Mouse (Mus musculus) natural killer cell, adult 2 months (primary cell): ENCODE results near the gene Kdm5b.
"Not testable (repeated sequence)": the region's sequence is repeated elsewhere in the genome, so short reads cannot be mapped to it uniquely, and the experiment has no call there.

Experiments used
- DNase-seq, 2 experiments: peaks; one replicate each; pipeline ENCODE4 v3.0.0; 2022; ENCODE audit warnings: low spot score in 2 of 2

The Kdm5b gene

DNA sequence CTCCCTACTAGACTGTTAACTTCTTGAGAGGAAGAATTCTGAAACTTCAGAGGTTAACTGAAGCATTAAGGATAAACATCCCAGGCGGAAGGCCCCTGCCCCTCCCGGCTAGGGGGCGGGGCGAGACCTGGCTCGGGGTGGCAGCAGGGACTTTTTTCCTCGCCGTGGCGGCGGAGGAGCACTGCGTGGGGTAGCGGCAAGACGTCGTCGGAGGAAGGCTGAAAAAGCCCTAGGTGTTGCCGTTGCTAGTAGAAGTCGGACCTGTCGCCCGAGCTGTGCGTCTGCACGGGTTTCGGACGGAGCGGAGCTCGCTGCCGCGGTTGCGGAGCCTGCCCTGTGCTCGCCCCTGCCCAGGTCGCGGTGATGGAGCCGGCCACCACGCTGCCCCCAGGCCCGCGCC, at the start of gene Kdm5b:
TSS of gene Kdm5b (plus strand) at position 196 of the 400 bp plus-strand sequence.
- DNase-seq = peak; percentile 82 to 84

DNA sequence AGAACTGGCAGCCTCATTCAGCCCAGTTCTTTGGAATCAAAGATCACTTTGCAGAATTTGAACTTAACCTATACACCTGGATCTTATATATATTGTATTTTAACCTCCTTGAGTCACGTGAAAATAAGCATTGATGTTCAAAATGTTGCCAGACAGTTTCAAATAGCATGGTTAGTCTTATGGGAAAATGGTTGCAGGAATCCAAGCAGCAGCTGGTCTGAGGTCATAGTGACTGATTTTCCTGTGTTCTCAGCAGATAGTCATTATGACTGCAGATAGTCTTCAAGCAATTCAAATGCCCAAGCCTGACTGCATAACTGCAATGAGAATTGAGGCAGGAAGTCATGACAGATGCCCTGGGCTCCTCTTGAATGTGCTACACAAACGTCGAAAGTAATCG, 47.8 kb upstream of the Kdm5b start:
- no peak for DNase-seq

DNA sequence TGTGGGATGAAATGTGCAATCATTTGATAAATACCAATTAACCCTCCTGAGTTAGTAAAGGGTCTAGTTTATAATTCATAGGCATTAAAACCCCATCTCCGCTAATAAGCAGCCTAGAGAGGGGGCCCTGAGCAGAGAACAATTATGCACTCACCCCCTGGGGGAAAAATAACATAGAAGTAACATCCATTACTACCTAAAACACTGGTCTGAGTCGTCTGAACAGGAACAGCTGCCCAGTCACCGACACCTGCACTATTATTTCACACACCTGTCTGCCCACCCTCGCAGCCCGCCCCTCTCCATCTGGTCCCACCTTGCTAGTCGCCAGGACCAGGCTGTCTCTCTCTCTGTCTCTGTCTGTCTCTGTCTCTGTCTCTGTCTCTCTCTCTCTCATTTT, 47.4 kb upstream of the Kdm5b start:
- DNase-seq = no peak

DNA sequence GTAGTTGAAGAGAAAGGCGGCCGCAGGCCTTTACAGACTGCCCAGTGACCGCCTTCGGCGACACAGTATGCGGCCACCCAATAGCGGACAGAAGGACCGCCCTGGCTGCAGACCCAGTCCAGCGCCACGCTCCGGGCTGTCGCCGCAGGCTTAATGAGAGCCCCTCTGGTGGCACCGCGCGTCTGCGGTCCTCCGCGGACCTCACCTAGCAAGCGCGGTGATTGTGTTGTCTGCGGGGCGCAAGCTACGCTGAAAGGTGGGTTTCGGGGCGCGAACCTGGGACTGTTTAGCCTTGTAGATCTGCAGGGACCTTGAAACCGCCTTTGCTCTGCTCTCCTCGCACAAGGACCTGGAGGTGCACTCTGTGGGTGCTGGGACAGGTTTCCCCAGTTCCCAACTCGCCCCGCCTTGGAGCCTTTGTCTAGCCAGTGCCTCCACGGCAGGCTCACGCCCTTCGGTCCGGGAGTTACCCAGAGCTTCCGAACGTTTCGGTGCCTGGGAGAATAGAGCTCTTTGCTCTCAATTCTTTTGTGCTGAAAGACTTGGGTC, 46.6 kb upstream of the Kdm5b start:
- peak in 1 of 2 experiments; percentile 7 for DNase-seq

DNA sequence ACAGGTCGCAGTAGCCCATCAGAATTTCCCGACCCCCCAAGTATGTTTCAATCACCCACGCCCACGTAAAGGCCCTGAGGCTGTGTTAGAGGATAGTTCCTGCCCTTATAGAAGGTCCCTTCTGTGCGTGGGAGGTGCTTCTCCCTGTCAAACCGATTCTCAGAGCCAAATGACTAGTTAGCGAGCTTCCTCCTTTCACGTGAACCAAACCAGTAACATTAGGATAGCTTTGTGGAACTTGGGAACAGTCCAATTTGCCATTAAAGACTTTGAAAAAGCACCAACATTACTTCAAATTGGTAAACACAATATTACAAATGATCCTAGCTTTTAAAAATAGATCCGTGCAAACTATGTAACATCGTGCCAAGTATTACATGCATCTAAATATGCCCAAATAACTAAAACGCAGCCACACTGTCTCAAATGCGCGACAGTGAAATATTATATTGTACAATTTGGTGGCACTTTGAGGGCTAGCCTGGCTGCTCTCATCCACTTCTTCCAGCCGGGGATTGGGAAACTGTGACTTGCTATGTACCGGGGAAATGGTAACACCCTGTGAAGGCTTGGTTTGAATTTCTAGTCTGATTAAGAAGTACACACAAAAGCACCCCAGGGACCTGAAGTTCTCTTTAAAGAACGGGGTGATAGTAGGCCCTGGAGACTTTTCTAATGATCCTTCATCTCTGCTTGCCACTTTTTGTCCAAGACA, 45.9 kb upstream of the Kdm5b start:
- no peak for DNase-seq

DNA sequence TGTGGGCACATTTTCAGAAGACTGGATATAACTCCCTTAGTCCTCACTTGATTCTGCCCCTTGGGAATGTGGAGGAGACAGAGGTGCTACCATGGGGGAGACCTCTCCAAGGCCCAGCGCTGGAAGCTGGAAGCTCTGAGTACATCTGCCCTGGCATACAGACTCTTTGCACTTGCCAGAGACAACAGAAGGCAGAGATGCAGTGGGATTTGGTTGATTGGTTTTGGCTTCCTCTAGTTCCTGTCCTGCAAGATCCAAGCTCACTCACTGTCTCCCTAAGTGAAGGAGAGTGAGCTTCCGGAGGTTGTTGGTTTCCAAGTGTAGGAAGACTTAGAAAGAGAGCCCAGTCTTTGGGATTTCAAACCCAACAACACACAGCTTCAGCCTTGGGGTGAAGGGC, 44.1 kb upstream of the Kdm5b start:
- no peak for DNase-seq

DNA sequence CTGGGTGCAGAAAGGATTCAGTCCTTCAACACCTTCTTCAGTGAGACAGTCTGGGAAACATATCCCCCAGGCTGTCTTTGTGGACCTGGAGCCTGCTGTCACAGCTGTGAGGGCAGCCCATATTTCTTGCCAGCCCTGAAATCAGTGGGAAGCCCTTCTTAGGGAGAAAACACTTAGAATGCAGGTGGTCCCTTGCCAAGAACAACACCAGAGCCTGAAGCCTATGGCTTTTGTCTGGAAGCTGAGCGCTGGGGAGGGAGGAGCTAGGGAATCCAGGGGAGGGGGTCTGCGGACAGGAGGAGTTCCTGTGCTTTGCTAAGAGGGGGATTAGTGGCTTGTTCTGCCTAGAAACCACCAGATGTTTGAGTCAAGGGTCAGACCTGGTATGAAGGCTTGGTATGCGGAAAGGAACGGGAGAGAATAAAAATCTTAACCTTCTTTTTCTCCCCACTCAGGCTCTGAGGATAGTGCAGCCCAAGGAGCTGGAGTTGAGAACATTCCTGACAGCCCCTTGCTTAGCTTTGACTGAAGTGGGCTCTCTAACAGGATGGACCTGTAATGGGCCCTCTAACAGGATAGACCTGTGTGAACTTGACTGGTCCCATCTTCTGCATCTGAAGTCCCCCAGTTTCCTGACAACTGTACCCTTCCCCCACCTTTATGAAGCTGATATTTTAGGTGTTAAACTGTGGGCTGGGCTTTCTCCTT, 43.3 kb upstream of the Kdm5b start:
- DNase-seq = no peak

DNA sequence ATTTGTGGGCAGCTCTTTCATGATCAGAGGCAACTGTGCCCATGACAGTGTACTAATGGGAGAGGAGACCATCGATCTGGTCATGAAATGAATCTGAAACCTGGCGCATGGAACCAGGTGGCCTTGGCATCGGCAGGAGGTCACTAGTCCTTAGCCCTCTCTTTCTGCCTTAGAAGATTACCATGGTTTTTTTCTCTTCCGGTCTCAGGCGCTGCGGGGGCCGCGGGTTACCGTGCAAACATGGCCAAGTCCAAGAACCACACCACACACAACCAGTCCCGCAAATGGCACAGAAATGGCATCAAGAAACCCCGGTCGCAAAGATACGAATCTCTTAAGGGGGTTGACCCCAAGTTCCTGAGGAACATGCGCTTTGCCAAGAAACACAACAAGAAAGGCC, 42.1 kb upstream of the Kdm5b start:
- not testable (repeated sequence) for DNase-seq

DNA sequence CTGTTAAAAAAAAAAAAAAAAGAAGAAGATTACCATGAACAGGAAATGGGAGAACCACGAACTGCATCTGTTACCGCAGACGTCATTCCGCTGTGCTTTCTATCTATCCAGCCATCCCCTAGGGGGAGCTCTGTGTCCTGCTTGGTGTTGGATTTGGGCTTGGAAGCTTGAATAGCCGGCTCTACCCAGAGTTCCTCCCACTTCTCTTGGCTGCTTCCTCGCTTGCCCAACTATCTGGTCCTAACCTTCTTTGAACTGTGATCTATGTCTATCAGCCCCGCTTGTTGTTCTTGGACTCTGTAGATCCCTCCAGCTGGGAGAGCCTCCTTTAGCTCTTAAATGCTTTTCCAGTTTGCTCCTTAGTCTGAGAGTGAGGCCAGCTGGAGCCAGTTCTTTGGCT, 41.3 kb upstream of the Kdm5b start:
- DNase-seq = peak; percentile 41 to 67

DNA sequence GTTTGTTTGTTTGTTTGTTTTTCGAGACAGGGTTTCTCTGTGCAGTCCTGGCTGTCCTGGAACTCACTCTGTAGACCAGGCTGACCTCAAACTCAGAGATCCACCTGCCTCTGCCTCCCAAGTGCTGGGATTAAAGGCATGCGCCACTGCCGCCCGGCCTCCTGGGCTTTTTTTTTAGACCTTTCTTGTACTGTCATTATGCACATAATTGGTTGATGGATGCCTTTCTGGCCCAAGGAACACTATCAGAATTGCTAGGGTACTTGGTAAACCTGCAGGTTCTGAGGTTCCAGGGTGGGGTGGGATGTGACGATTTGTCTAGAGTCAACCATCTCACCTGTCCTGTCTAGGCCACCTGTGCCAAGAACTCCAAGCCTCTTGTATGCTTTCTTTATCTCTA, 40.8 kb upstream of the Kdm5b start:
- not testable (repeated sequence) for DNase-seq

DNA sequence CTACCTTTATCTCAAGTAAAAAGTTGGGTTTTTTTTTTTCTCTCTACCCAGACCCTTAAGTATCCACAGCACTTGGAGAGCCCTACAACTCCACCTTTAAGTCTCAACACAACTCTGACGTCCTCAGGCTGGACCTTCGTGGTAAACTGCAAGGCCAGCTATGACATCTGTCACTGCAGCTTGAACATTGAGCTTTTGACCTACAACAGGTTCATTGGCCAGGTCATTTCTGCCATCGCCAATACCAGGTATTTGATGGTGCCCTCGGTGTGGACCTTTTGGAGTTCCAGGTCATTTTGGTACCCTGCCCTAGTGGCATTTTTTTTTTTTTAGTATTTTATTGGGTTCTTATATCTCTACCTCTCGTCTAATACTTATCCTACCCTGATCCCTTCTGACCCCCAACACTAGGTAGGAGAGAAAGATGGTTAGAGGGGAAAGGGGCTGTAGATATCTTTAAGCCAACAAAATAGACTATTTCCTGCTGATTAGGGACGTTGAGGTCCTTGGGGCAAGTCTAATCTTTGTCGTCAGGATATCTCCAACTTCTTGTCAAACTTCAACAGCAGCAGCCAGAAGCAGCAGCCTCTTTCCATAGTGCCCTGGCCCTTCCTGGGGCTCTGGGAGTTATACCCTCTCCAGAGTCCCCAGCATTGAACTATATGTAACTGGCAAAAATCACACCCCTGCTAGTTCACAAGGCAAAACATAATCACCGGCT, 39.8 kb upstream of the Kdm5b start:
- DNase-seq = no peak

DNA sequence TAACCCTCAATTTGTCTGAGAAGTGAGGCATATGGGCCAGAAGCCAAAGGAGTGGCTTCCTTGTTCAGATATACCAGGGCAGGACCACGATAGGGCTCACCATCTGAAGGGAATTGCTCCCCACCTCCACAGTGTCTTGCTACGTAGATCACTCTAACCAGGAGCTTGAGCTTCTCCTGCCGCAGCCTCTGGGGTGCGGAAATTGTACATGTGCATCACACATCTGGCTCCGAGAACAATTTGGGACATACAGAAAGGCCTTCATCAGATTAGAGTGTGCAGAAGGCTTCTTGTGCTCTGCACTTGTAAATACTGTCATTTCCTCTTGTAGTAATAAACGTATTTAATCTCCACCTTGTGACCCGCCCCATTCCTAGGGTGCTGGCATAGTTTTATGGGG, 38.8 kb upstream of the Kdm5b start:
- no peak for DNase-seq

DNA sequence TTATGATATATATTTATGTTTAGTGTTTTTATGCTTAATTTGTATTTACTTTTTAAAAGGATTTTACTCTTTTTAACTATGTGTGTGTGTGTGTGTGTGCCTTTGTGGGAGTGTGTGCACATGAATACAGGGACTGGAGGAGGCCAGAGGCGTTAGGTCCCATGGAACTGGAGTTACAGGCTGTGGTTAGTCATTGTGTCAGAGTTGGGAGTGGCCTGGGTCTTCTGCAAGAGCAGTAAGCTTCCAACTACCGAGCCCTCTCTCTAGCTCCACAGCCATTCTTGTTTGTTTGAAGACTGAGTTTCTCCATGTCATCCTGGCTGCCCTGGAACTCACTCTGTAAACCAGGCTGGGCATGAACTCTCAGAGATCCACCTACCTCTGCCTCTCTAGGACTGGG, 37.6 kb upstream of the Kdm5b start:
- DNase-seq = no peak

DNA sequence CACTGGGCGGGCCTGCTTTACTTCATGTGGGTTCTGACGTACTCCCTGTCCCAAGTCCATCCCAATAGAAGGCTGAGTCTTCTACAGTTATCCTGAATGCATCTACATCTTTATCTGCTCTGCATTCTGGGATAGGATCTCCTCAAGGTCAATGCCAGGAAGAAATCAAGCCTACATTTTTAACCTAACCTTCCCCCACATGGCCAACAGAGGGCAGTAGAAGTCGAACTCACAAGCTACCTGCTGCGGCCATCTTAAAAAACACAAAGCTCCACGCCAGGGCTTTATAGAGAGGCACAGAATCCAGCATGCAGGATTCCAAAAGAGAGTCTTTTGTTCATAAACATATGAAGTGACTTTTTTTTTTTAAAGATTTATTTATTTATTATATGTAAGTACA, 35.5 kb upstream of the Kdm5b start:
- DNase-seq = peak; percentile 28 to 38

DNA sequence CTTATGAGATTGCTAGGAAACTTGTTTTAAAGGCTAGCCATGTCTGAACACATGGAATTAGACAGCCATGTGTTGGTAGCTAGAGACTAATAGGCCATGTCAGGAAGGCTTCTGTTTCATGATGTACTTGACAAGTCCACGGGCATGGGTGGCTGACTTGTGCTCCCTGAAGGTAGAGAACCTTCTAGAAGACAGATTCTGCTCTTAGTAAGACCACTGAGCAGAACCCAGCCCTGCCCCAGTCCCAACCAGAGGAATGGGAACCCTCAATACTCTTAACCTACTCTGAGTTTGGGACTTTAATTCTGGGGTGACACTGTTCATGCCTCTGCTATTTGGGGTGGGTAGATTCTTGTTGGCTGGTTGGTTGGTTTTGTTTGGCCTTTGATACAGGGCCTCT, 35.0 kb upstream of the Kdm5b start:
- DNase-seq = no peak

DNA sequence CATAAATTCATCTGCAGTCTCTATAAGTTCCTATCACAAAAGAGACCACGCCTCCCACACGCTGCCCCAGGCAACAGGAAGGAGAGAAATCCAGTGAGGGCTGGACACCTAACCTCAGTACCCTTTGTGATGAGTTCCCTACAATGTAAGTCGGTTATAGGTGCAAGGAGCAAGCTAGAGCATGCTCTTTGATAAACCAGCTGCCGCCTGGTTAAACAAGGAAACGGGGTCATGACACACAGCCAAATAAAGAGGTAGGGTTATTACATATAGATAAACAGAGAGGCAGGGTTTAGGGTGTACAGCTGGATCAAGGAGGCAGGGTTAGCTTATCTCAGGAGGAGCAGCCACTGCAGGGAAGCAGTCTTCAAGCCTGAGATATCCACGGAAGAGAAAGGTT, 33.2 kb upstream of the Kdm5b start:
- DNase-seq = no peak

DNA sequence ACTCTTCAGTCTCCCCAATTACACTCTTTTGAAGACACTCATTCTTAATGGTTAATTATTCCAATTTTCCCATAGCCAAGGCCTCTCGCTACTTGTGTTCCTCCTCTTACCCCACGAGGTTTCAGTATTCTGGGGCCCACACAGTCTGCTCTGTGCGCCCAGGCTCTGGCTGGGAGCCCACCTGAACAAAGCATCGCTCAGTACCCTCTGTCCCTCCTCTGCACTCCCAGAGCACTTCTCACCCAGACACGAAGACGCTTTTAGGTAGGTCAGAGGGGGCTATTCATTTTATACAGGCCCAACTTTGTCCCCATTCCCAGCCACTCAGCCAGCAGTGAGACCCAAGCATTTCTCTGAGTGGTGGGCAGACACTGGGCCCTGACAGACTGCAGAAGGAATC, 29.4 kb upstream of the Kdm5b start:
- DNase-seq = no peak

DNA sequence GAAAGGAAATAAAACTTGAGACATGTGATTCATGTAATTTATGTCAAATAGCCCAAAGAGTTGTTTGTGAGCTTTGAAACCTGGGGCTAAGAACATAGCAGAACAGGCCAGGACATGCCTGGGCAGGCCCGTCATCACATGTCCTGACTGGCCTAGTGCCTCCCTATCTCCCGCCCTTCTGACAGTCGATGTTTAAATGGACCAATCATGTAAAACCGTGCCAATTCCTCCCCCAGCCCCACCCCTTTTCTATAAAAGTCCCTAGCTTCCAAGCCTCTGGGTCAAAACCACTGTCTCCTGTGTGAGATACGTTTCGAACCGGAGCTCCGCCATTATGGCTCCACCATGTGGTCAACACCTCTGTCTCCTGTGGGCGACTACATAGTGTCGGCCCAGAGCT, 26.3 kb upstream of the Kdm5b start:
- DNase-seq = not testable (repeated sequence)

DNA sequence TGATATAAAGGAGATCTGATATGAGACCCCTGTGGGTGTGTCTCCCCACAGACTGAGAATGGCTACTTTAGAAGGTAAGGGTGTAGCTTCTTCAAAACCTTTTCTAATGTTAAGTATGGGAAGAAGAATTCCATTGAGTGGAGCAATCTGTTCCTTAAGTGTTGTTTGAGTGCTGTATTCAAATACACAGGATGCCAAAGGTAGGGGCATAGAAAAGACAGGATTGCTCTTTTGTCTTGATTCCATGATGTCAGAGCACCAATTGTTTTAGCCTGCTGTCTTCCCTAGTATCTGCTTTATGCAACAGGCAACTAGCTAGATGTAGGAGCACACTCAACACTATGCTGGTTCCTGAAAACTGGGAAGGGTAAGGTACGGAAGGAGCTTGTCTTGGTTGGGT, 24.9 kb upstream of the Kdm5b start:
- DNase-seq = no peak

DNA sequence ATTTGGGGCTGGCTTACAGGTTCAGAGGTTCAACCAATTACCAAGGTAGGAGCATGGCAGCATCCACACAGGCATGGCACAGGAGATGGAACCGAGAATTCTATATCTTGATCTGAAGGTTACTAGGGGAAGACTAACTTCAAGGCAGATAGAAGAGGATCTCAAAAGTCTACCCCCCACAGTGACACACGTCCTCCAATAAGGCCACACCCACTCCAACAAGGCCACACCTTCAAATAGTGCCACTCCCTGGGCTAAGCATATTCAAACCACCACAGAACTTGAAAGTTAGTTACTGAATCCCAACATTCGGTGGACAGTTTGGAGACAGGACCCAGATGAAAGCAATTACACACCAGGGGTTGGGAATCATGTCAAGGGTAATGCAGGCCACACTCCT, 24.5 kb upstream of the Kdm5b start:
- no peak for DNase-seq

DNA sequence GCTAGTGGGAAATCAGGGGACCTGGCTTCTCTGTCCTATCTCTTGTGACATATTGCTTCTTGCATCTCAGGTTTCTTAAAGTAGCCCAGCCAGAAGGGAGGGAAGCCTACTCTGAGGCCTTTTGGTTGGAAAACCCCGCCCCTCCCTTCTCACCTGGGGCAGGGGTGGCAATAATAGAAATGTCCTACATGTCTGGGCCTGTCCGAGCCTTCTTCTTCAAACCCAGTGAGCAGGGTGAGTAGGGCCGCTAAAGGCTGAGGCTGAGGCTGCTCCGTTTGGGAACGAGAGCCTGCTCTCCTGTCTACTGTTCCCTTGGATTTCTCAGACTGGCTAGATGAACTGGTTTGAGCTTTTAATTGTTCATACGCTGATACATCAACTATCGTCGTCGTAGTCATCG, 19.4 kb upstream of the Kdm5b start:
- no peak for DNase-seq

DNA sequence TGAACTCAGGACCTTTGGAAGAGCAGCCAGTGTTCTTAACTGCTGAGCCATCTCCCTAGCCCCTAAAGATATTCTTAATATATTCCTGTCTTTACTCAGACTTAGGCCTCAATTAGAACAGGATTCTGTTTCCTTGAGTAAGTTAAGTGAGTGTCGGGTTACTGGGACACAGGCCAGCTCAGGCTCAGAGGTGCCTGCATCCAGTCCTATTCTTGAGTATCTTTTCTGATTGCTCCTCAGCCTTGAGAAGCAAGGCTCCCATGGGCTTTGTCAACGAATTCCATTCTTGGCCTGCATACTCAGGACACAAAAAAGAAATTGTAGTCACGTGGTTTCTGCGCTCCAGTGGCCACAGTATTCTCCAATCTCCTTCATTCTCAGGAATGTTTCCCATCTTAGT, 11.7 kb upstream of the Kdm5b start:
- DNase-seq = no peak
